Mouse (Mus musculus): ENCODE measurements around the gene Kmt2c. TPM values are rescaled to one million over a fixed set of nuclear protein-coding genes. Genes with fewer than 3 reads are reported as not detected.

The Kmt2c gene
- total and polyA plus RNA-seq, 3 experiments: 6.7 to 14.6 (median 12.7) TPM

DNA sequence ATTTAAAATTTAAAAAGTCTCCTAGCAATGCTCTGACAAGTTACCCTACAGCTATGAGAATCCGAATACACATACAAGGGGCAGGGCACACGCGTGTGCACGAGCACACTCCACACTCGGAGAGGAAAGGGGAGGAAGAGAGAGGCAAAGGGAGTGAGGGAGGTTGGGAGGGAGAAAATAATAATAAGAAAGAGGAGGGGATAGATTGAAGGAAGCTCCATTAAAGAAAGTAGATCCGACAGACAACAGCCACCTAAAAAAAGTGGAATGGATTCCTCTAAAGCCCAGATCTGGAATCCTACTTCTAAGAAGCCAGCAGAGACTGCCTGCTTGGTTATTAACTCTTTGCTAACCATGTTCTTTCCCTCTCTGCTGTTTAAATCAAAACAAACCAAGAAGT lies 26.5 kb downstream of the Kmt2c start:
- no peak overlapping the region for H3K27ac ChIP-seq (ENCODE audit: insufficient read depth, low read depth)
- H3K9me3 ChIP-seq (replicated peaks; ENCODE audit: low read length): no peaks in the 10 kb centered on the region
- no peak overlapping the region for H3K4me2 ChIP-seq (ENCODE audit: insufficient read depth, low read depth, poor library complexity, severe bottlenecking)
- in situ Hi-C loops (cut with MboI; ENCODE audit: low pct_ligation_motif_present, low pct_unique_long_range_greater_than_20kb, low sequenced_read_pairs): no loop called here
- H3K79me2 ChIP-seq (replicated peaks; ENCODE audit: control insufficient read depth, extremely low read depth, insufficient read depth, poor library complexity, severe bottlenecking): peaks cover 2% of the 10 kb centered on the region; the same call in 1 of the 2 replicates
- DNase-seq (ENCODE audit: extremely low read depth): no peak
- no peak overlapping the region for H3K9ac ChIP-seq (ENCODE audit: insufficient read depth, low read depth)
- H3K4me1 ChIP-seq (ENCODE audit: control insufficient read depth in 1 of 2, insufficient read depth in 2 of 2): no peaks in the 10 kb centered on the region
- TF ChIP-seq POLR2A (IDR thresholded peaks at IDR 0.05; ENCODE audit: low read depth, low read length): no peak
- no peak for TF ChIP-seq USF1 (IDR thresholded peaks at IDR 0.05; ENCODE audit: low read depth, low read length)
- TF ChIP-seq BHLHE40 (IDR thresholded peaks at IDR 0.05; ENCODE audit: low read depth, low read length): no peak
- TF ChIP-seq ZC3H11A (IDR thresholded peaks at IDR 0.05; ENCODE audit: low read depth, low read length): no peak
- TF ChIP-seq ELF1 (IDR thresholded peaks at IDR 0.05; ENCODE audit: low read depth, low read length): no peak
- TF ChIP-seq GABPA (IDR thresholded peaks at IDR 0.05; ENCODE audit: insufficient replicate concordance, low read depth, low read length): no peak
- TF ChIP-seq NELFE (IDR thresholded peaks at IDR 0.05; ENCODE audit: low read depth, low read length): no peak
- no peak for TF ChIP-seq ETS1 (conservative IDR thresholded peaks at IDR 0.05; ENCODE audit: low read depth, low read length)
- TF ChIP-seq SIN3A (IDR thresholded peaks at IDR 0.05; ENCODE audit: low read length): no peak
- no peak for TF ChIP-seq SMC3 (IDR thresholded peaks at IDR 0.05; ENCODE audit: low read depth, low read length)
- no peak for TF ChIP-seq ZKSCAN1 (IDR thresholded peaks at IDR 0.05; ENCODE audit: borderline replicate concordance, low read depth, low read length)
- no peak for TF ChIP-seq IRF4 (IDR thresholded peaks at IDR 0.05; ENCODE audit: low read depth, low read length)
- TF ChIP-seq MEF2A (IDR thresholded peaks at IDR 0.05; ENCODE audit: borderline replicate concordance, low read depth, low read length): no peak
- no peak for TF ChIP-seq TCF12 (IDR thresholded peaks at IDR 0.05; ENCODE audit: low read depth, low read length)
- TF ChIP-seq MXI1 (IDR thresholded peaks at IDR 0.05; ENCODE audit: low read depth, low read length): no peak
- TF ChIP-seq ZNF384 (IDR thresholded peaks at IDR 0.05; ENCODE audit: low read depth, low read length): no peak
- TF ChIP-seq MYC (IDR thresholded peaks at IDR 0.05; ENCODE audit: low read depth, low read length): no peak
- TF ChIP-seq CHD1 (IDR thresholded peaks at IDR 0.05; ENCODE audit: low read depth, low read length): no peak
- TF ChIP-seq CTCF (conservative IDR thresholded peaks at IDR 0.05 in 1 of 2, IDR thresholded peaks at IDR 0.05 in 1 of 2; ENCODE audit: low read depth in 2 of 2, low read length in 2 of 2): no peak
- no peak for TF ChIP-seq KAT2A (IDR thresholded peaks at IDR 0.05; ENCODE audit: insufficient replicate concordance, low read length)
- dilution Hi-C loops (cut with MboI; ENCODE audit: extremely low pct_ligation_motif_present, extremely low pct_unique_long_range_greater_than_20kb, low sequenced_read_pairs): no loop called here
- H3K36me3 ChIP-seq (replicated peaks in 1 of 2; ENCODE audit: control insufficient read depth in 1 of 2, insufficient read depth in 1 of 2, low read length in 1 of 2): no peaks in the 10 kb centered on the region
- no peak overlapping the region for H3K4me3 ChIP-seq (replicated peaks in 1 of 3; ENCODE audit: low read depth in 2 of 3, low read length in 2 of 3, poor library complexity in 1 of 3)
- H3K27me3 ChIP-seq (replicated peaks): no peaks in the 10 kb centered on the region

DNA sequence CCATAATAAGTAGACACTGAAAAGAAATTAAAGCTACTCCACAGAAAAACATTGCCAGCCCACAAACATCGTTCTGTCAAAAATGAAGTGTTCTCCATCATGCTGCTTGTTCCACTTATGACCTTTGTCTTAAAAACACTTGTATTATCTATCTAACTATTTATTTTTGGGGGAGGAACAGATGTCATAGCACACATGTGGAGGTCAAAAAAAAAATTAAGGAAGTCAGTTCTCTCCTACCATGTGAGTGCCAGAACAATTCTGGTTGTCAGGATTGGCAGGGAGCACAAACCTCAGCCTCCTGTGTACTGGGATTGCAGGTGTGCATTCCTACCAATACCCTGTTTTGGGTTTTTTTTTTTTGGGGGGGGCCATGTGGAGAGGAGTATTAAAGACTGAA lies 36.6 kb downstream of the Kmt2c start:
- TF ChIP-seq NRF1 (IDR thresholded peaks at IDR 0.05; ENCODE audit: low read depth, low read length): no peak
- TF ChIP-seq ZKSCAN1 (IDR thresholded peaks at IDR 0.05; ENCODE audit: borderline replicate concordance, low read depth, low read length): no peak
- TF ChIP-seq ZMIZ1 (IDR thresholded peaks at IDR 0.05; ENCODE audit: low read depth, low read length): no peak
- TF ChIP-seq TBP (conservative IDR thresholded peaks at IDR 0.05; ENCODE audit: low read depth, low read length): no peak
- no peak for TF ChIP-seq GABPA (IDR thresholded peaks at IDR 0.05; ENCODE audit: insufficient replicate concordance, low read depth, low read length)
- dilution Hi-C loops (cut with MboI; ENCODE audit: extremely low pct_ligation_motif_present, extremely low pct_unique_long_range_greater_than_20kb, low sequenced_read_pairs) (no loop called here), in situ Hi-C loops (cut with MboI; ENCODE audit: low pct_ligation_motif_present, low pct_unique_long_range_greater_than_20kb, low sequenced_read_pairs) (no loop called here)

More for the DNA sequence above, 36.6 kb downstream of the Kmt2c start:
- Histone ChIP-seq H3K4me2 (ENCODE audit: insufficient read depth, low read depth, poor library complexity, severe bottlenecking) (no peak overlapping the region), H3K4me3 (replicated peaks in 1 of 3; ENCODE audit: low read depth in 2 of 3, low read length in 2 of 3, poor library complexity in 1 of 3) (no peak overlapping the region), H3K4me1 (ENCODE audit: control insufficient read depth in 1 of 2, insufficient read depth in 2 of 2) (no peaks in the 10 kb centered on the region), H3K36me3 (replicated peaks in 1 of 2; ENCODE audit: control insufficient read depth in 1 of 2, insufficient read depth in 1 of 2, low read length in 1 of 2) (peaks cover 0 to 7% of the 10 kb centered on the region in 2 experiments), H3K27me3 (replicated peaks) (no peaks in the 10 kb centered on the region), H3K9me3 (replicated peaks; ENCODE audit: low read length) (no peaks in the 10 kb centered on the region), H3K27ac (ENCODE audit: insufficient read depth, low read depth) (no peak overlapping the region), H3K79me2 (replicated peaks; ENCODE audit: control insufficient read depth, extremely low read depth, insufficient read depth, poor library complexity, severe bottlenecking) (peaks cover 11% of the 10 kb centered on the region; the same call in 1 of the 2 replicates), H3K9ac (ENCODE audit: insufficient read depth, low read depth) (no peak overlapping the region)
- DNase-seq (ENCODE audit: extremely low read depth): no peak
